Comparison of ENCODE assay signal across 12 mouse cellular contexts in the genomic region with DNA sequence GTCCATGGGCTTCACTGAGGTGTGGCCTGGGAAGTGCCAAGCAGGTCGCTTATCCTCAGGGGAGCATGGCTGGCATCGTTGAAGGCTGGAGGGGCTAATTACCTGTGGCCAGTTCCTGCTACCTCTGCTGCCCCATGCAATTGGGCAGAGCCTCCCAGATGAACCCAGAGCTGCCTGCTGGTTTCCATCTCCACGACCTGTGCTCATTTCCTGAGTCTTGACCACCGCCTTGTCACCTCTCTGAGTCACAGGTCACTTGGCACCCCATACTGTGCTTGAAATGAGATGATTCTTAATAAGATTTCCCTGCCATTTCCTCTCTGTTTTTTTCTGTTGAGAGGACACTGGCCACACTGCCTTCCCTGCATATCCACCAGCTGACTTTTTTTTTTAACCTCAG. TPM values are rescaled to one million over a fixed set of nuclear protein-coding genes. Genes with fewer than 3 reads are reported as not detected.
A peak's percentile ranks its signal among the peaks of the same experiment; 100 is the strongest.
DNase-seq lines count a peak whose midpoint lies in the region; ATAC-seq and TF ChIP-seq lines count a peak whose summit lies in the region.
"Had no signal": no experiment of that assay in that cellular context is flagged by ENCODE, and none has a peak within 500 bp of the region (broad histone marks: within the 10 kb centered on the region; RNA-seq: fewer than 3 reads in every experiment).

No protein-coding gene starts in this region.

- no peak overlapping the region for H3K9ac ChIP-seq in lung, postnatal 0 days (replicated peaks; ENCODE audit: low read depth)
- H3K9ac ChIP-seq: embryonic facial prominence, embryonic 13.5 days; limb, embryonic 13.5 days had no signal

- 62% methylated on average over 4 of the region's 4 CpGs for WGBS in lung, postnatal 0 days
- 29% methylated on average over 4 of the region's 4 CpGs for WGBS in kidney, adult 2 months
- WGBS in small intestine, adult 2 months, result 51% methylated on average over 4 of the region's 4 CpGs

- TF ChIP-seq CTCF in lung, postnatal 0 days (IDR thresholded peaks at IDR 0.05), result no peak
- no peak for TF ChIP-seq CTCF in kidney, adult 2 months (conservative IDR thresholded peaks at IDR 0.05; ENCODE audit: insufficient read depth, insufficient read length, low read depth, low read length)
- no peak for TF ChIP-seq CTCF in small intestine, adult 2 months (IDR thresholded peaks at IDR 0.05; ENCODE audit: extremely low read depth, insufficient read length, insufficient replicate concordance, low read depth, low read length)

- 0 out of 2 replicates have a peak, but pooled peaks have one; percentile 26 for TF ChIP-seq EP300 in lung, postnatal 0 days (IDR thresholded peaks at IDR 0.05)

- peaks cover 19% of the 10 kb centered on the region for H3K4me1 ChIP-seq in lung, postnatal 0 days (ENCODE audit: insufficient read depth, low read depth, low read length)
- peaks cover 42% of the 10 kb centered on the region for H3K4me1 ChIP-seq in kidney, adult 2 months (ENCODE audit: control insufficient read depth, insufficient read depth, low read length)
- H3K4me1 ChIP-seq in small intestine, adult 2 months (ENCODE audit: control insufficient read depth, insufficient read depth, insufficient read length, low read length), result peaks cover 52% of the 10 kb centered on the region

- no peaks in the 10 kb centered on the region for H3K27me3 ChIP-seq in lung, postnatal 0 days (replicated peaks; ENCODE audit: insufficient read depth, low read length)
- no peaks in the 10 kb centered on the region for H3K27me3 ChIP-seq in kidney, adult 2 months (replicated peaks; ENCODE audit: control insufficient read depth, insufficient read depth, low read length)
- H3K27me3 ChIP-seq in small intestine, adult 2 months (ENCODE audit: control insufficient read depth, insufficient read depth, low read length), result no peaks in the 10 kb centered on the region
- H3K27me3 ChIP-seq: embryonic facial prominence, embryonic 13.5 days; limb, embryonic 13.5 days had no signal

- no peaks in the 10 kb centered on the region for H3K36me3 ChIP-seq in lung, postnatal 0 days (ENCODE audit: insufficient read depth, low read length)
- H3K36me3 ChIP-seq in kidney, adult 2 months (ENCODE audit: control insufficient read depth, insufficient read depth, low read length), result no peaks in the 10 kb centered on the region
- no peaks in the 10 kb centered on the region for H3K36me3 ChIP-seq in small intestine, adult 2 months (ENCODE audit: control insufficient read depth, insufficient read depth, low read length)
- H3K36me3 ChIP-seq: embryonic facial prominence, embryonic 13.5 days; limb, embryonic 13.5 days had no signal

- H3K4me3 ChIP-seq in lung, postnatal 0 days (ENCODE audit: low read depth, low read length), result no peak overlapping the region
- H3K4me3 ChIP-seq in kidney, adult 2 months (ENCODE audit: insufficient read depth, low read depth, low read length), result no peak overlapping the region
- H3K4me3 ChIP-seq in small intestine, adult 2 months (ENCODE audit: low read depth, low read length), result no peak overlapping the region
- H3K4me3 ChIP-seq: embryonic facial prominence, embryonic 13.5 days; limb, embryonic 13.5 days; megakaryocyte, embryonic 14.5 days had no signal

- H3K9me3 ChIP-seq in lung, postnatal 0 days (ENCODE audit: low read length), result no peaks in the 10 kb centered on the region
- H3K9me3 ChIP-seq: embryonic facial prominence, embryonic 13.5 days; limb, embryonic 13.5 days; megakaryocyte, embryonic 14.5 days had no signal

- H3K27ac ChIP-seq in lung, postnatal 0 days (ENCODE audit: low read length), result 0 out of 2 replicates have a peak overlapping the region, but pooled peaks have one; percentile 14
- H3K27ac ChIP-seq in kidney, adult 2 months (ENCODE audit: insufficient read depth, low read depth, low read length), result peak overlapping the region; percentile 70
- peak overlapping the region; percentile 38; the same call in 1 of the 2 replicates for H3K27ac ChIP-seq in small intestine, adult 2 months (ENCODE audit: insufficient read depth, low read depth, low read length)
- H3K27ac ChIP-seq: embryonic facial prominence, embryonic 13.5 days; limb, embryonic 13.5 days had no signal

- peak; percentile 48 to 77 for DNase-seq in adrenal gland, adult (ENCODE audit: inconsistent age in 2 of 2, low spot score in 1 of 2)
- DNase-seq in adrenal gland, adult 8-10 months, result no peak
- DNase-seq in lung, postnatal 0 days (ENCODE audit: low spot score), result peak; percentile 47
- no peak for DNase-seq in lung, postnatal 25 days (ENCODE audit: low spot score)
- DNase-seq in kidney, adult 2 months, result peak; percentile 89
- no peak for DNase-seq in thymus, postnatal 36 days

- TF ChIP-seq POLR2A in kidney, adult 2 months (IDR thresholded peaks at IDR 0.05; ENCODE audit: low read depth, low read length), result no peak
- TF ChIP-seq POLR2A in small intestine, adult 2 months (IDR thresholded peaks at IDR 0.05; ENCODE audit: low read depth, low read length), result no peak

- no peak overlapping the region for H3K4me2 ChIP-seq in lung, postnatal 0 days (replicated peaks; ENCODE audit: low read depth, low read length)
- H3K4me2 ChIP-seq: embryonic facial prominence, embryonic 13.5 days; limb, embryonic 13.5 days had no signal

- ATAC-seq in lung, postnatal 0 days, result peak; percentile 25
- ATAC-seq in frontal cortex, adult (ENCODE audit: low TSS enrichment), result no peak
- ATAC-seq: intestine, postnatal 0 days had no signal

RNA-seq across cellular contexts. Expression of gene Gramd4, which starts 22.4 kb away (rescaled TPM):
- 10 to 100 TPM; 15.4 to 22.2 (median 17.5) TPM for total RNA-seq in adrenal gland, adult 8-10 months (2022)
- 9.9 and 11.1 TPM in 2 replicates for polyA plus RNA-seq in lung, postnatal 0 days (2015; fragmentation: Nextera tagmentation; extraction: Ambion mirVana)
- 18.9 and 20.6 TPM in 2 replicates for polyA plus RNA-seq in kidney, adult 2 months (2012; rRNA removed)
- 10.5 and 25.1 TPM in 2 replicates for polyA plus RNA-seq in small intestine, adult 2 months (2012; rRNA removed)

RNA-seq across cellular contexts. Expression of gene Celsr1, which starts 46.3 kb away (rescaled TPM):
- total RNA-seq in adrenal gland, adult 8-10 months (2022), result 10 to 100 TPM in 2 of 4 experiments, 1 to 10 TPM in 2; 5.2 to 16.1 (median 8.7) TPM
- 2.1 and 2.2 TPM in 2 replicates for polyA plus RNA-seq in lung, postnatal 0 days (2015; fragmentation: Nextera tagmentation; extraction: Ambion mirVana)
- polyA plus RNA-seq in kidney, adult 2 months (2012; rRNA removed), result 12.4 and 16.8 TPM in 2 replicates
- polyA plus RNA-seq in small intestine, adult 2 months (2012; rRNA removed), result 2.9 and 4.7 TPM in 2 replicates

Comparison
In these comparisons a context has a peak if more than half of its experiments do, and no peak if none do; other contexts are left out.
1. DNase-seq: peak in adrenal gland, adult (2 of 2), lung, postnatal 0 days (single experiment) and kidney, adult 2 months (single experiment); none in adrenal gland, adult 8-10 months (single experiment), lung, postnatal 25 days (single experiment) and thymus, postnatal 36 days (0 of 2).
2. H3K27ac ChIP-seq: peak in every context shown above with its lines; median percentile 70 in kidney, adult 2 months; 38 in small intestine, adult 2 months; 14 in lung, postnatal 0 days.